Mouse (Mus musculus): ENCODE results near the gene Lyrm1. TPM values are rescaled to one million over a fixed set of nuclear protein-coding genes. Genes with fewer than 3 reads are reported as not detected.

Lyrm1 gene
- polyA plus RNA-seq, 1 experiment, result 4.4 TPM

DNA sequence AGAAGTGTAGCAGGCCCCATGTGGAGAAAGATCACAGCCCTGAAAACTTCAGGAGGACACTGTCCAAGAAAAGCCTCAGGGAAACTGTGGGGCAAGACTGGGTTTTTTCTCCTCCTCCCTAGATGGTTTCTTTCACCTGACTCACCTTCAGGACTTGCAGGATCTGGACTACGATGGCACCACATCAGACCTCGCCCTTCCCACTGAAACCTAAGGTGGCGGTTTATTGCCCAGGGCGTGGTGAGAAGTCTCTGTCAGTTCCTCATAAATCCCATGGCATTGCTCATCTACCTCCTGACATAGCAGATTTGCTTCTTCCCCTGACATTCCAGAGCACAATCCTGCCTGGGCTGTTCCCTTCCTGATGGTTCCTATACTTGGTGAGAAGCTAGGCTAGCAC lies 63.8 kb downstream of the Lyrm1 start:
- no peak overlapping the region for H3K27ac ChIP-seq (ENCODE audit: control insufficient read depth, insufficient read depth, low read depth, low read length, poor library complexity)
- 80% methylated on average over 4 of the region's 4 CpGs for WGBS
- H3K4me1 ChIP-seq (ENCODE audit: control insufficient read depth, insufficient read depth, low read length), result no peaks in the 10 kb centered on the region
- no peak overlapping the region for H3K4me3 ChIP-seq (replicated peaks; ENCODE audit: control insufficient read depth, low read depth, low read length)
- TF ChIP-seq CTCF (IDR thresholded peaks at IDR 0.05; ENCODE audit: control insufficient read depth, insufficient read depth, low read length), result no peak
- TF ChIP-seq POLR2A (IDR thresholded peaks at IDR 0.05; ENCODE audit: borderline replicate concordance, control insufficient read depth, low read depth, low read length), result no peak

DNA sequence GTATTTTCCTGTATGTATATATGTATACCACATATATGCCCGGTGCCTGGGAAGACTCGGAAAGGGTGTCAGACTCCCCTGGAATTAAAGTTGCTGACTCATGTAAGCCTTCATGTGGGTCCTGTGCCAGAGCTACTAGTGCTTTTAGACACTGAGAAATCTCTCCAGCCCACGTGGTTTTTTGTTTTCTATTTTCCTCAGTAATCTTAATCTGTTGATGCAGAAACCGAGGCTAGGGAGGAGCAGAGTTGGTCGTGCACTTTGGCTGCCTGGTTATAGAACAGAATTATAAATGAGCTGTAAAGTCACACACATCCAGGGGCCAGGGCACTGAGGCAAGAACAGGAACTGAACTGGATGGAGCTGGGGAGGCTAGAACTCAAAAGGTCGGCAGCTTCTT lies 64.3 kb downstream of the Lyrm1 start:
- no peaks in the 10 kb centered on the region for H3K4me1 ChIP-seq (ENCODE audit: control insufficient read depth, insufficient read depth, low read length)
- 59% methylated on average over 6 of the region's 6 CpGs for WGBS

DNA sequence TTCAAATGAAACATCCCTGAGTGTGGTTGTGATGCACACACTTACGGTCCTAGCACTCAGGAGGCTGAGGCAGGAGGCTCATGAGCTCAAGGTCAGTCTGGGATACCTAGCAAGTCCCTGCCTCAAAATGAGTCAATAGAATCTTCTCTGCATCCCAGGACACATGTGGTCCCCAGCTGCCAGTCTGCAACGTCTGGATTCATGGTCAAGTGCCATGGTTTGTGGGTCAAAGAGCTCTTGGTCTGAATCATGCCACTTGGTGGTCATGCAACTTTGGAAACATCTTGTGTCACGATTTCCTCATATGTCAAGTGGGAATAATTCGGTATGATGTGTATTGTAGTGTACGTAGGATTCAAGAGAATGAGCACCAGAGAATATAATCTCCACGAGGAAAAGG lies 64.9 kb downstream of the Lyrm1 start:
- Histone ChIP-seq H3K4me1 (ENCODE audit: control insufficient read depth, insufficient read depth, low read length) (no peaks in the 10 kb centered on the region), H3K27ac (ENCODE audit: control insufficient read depth, insufficient read depth, low read depth, low read length, poor library complexity) (no peak overlapping the region), H3K4me3 (replicated peaks; ENCODE audit: control insufficient read depth, low read depth, low read length) (no peak overlapping the region)
- WGBS, result 77% methylated on average over 6 of the region's 6 CpGs
- no peak for TF ChIP-seq POLR2A (IDR thresholded peaks at IDR 0.05; ENCODE audit: borderline replicate concordance, control insufficient read depth, low read depth, low read length)
- no peak for TF ChIP-seq CTCF (IDR thresholded peaks at IDR 0.05; ENCODE audit: control insufficient read depth, insufficient read depth, low read length)

More for the DNA sequence above, 64.3 kb downstream of the Lyrm1 start:
- TF ChIP-seq CTCF (IDR thresholded peaks at IDR 0.05; ENCODE audit: control insufficient read depth, insufficient read depth, low read length) (no peak), POLR2A (IDR thresholded peaks at IDR 0.05; ENCODE audit: borderline replicate concordance, control insufficient read depth, low read depth, low read length) (no peak)
- no peak overlapping the region for H3K4me3 ChIP-seq (replicated peaks; ENCODE audit: control insufficient read depth, low read depth, low read length)
- no peak overlapping the region for H3K27ac ChIP-seq (ENCODE audit: control insufficient read depth, insufficient read depth, low read depth, low read length, poor library complexity)

DNA sequence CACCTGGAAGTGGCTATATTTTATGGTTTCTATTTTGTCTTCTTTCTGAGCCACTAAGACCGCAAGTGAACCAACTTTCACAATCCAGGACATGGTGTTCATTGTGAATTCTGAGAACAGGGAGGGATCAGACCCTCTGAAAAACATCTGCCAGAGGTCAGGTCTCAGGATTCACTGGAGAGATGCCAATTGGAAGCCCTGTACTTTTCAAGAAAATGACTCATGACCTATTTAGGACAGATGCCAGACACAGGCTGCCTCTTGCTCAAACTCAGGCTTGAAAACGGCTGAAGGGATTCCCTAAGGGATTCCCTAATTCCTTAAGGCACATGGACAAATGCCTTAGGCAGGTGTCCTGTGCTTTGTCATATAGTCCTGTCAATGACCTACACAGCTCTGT lies 65.4 kb downstream of the Lyrm1 start:
- TF ChIP-seq POLR2A (IDR thresholded peaks at IDR 0.05; ENCODE audit: borderline replicate concordance, control insufficient read depth, low read depth, low read length), result no peak
- TF ChIP-seq CTCF (IDR thresholded peaks at IDR 0.05; ENCODE audit: control insufficient read depth, insufficient read depth, low read length), result no peak
- Histone ChIP-seq H3K4me1 (ENCODE audit: control insufficient read depth, insufficient read depth, low read length) (no peaks in the 10 kb centered on the region), H3K27ac (ENCODE audit: control insufficient read depth, insufficient read depth, low read depth, low read length, poor library complexity) (no peak overlapping the region), H3K4me3 (replicated peaks; ENCODE audit: control insufficient read depth, low read depth, low read length) (no peak overlapping the region)
- 61% methylated on average over 2 of the region's 2 CpGs for WGBS

DNA sequence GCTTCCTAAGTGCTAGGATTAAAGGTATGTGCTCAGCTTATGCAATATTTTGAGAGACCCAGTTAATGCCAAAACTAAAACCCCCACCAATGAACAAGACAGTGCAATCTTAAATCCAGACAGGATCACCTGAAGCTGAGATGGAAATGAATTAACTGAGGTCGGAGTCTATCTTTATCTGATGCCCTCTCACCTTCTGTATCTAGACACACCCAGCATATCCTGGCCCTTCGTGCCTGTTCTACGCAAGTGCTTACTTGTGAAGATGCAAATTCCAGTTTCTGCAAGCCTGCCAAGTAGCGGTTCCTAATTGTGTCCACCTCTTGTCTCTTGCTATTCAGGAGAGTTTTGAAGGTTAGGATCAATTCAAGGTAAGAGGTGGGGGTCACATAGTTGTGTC lies 69.5 kb downstream of the Lyrm1 start:
- WGBS, result 84% methylated on average over 4 of the region's 4 CpGs
- H3K4me1 ChIP-seq (ENCODE audit: control insufficient read depth, insufficient read depth, low read length), result no peaks in the 10 kb centered on the region
- H3K27ac ChIP-seq (ENCODE audit: control insufficient read depth, insufficient read depth, low read depth, low read length, poor library complexity), result no peak overlapping the region
- H3K4me3 ChIP-seq (replicated peaks; ENCODE audit: control insufficient read depth, low read depth, low read length), result no peak overlapping the region
- no peak for TF ChIP-seq CTCF (IDR thresholded peaks at IDR 0.05; ENCODE audit: control insufficient read depth, insufficient read depth, low read length)

DNA sequence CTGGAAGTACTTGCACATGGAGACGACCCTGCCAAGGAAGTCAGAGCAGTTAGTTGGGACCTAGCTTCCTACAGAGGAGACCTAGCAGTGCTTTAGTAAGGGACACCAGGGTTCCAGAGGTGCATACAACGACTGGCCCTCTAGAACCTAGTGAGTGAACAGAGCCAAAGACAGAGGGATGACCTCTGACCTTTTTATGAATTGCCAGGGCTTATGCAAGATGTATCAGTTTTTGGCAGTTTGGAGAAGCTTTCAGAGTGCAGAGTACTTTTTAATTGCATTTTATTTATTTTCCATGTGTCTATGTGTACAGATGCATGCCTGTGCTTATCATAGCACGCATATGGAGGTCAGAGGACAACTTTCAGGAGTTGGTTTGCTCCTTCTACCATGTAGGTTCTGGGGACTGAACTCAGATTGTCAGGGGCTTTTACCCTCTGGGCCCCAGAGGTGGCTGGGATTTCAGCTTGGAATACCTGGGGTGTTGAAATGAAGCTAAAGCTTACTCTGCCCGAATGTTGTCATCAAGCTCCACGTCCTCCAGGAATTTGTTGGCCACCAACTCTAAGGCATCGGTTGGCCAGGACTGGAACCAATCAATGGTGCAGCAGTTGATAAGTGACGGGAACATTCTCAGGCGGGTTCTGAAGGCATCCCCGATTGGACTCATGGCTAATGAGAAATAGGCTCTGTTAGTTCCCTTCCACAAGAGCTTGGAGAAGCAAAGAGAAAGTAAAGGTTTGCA lies 70.2 kb downstream of the Lyrm1 start:
- Histone ChIP-seq H3K27ac (ENCODE audit: control insufficient read depth, insufficient read depth, low read depth, low read length, poor library complexity) (no peak overlapping the region), H3K4me3 (replicated peaks; ENCODE audit: control insufficient read depth, low read depth, low read length) (no peak overlapping the region), H3K4me1 (ENCODE audit: control insufficient read depth, insufficient read depth, low read length) (no peaks in the 10 kb centered on the region)
- TF ChIP-seq CTCF (IDR thresholded peaks at IDR 0.05; ENCODE audit: control insufficient read depth, insufficient read depth, low read length) (no peak), POLR2A (IDR thresholded peaks at IDR 0.05; ENCODE audit: borderline replicate concordance, control insufficient read depth, low read depth, low read length) (no peak)
- 79% methylated on average over 9 of the region's 9 CpGs for WGBS

DNA sequence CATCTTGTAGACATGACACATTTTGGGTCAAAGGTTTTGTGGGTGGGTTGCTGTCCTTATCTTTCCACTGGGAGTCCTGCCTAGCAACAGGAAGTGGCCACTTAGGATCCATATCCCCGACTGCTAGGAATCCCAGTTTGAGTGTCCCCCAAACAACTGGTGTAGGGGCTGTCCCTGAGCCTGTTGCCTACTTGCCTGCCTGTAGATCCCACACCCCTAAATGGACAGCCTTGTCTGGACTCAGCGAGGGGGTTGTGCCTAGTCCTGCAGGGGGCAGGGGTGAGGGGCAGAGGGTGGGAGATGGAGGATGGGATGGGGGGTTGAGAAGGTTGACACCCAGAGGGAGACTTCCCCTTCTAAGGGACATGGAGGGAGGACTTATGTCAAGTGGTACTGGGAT lies 73.7 kb downstream of the Lyrm1 start:
- Histone ChIP-seq H3K4me1 (ENCODE audit: control insufficient read depth, insufficient read depth, low read length) (no peaks in the 10 kb centered on the region), H3K4me3 (replicated peaks; ENCODE audit: control insufficient read depth, low read depth, low read length) (no peak overlapping the region), H3K27ac (ENCODE audit: control insufficient read depth, insufficient read depth, low read depth, low read length, poor library complexity) (no peak overlapping the region)
- TF ChIP-seq CTCF (IDR thresholded peaks at IDR 0.05; ENCODE audit: control insufficient read depth, insufficient read depth, low read length), result no peak
- TF ChIP-seq POLR2A (IDR thresholded peaks at IDR 0.05; ENCODE audit: borderline replicate concordance, control insufficient read depth, low read depth, low read length), result no peak
- 63% methylated on average over 2 of the region's 2 CpGs for WGBS

DNA sequence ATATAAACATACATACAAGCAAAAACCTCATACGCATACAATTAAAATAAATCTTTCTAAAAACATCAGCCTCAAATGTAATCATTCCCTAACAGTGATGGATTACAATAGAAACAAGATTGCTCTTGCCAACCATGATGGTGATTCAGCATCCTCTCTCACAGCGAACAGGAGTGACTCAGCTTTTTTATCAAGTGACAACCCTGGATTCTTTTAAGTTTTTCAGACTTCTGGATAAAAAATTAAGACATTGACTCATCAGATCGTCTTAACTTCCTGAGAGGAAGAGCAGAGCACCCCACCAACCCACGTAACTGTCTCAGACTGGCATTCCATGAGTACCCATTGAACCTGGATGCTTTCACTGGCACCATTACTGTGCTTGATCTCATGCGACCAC lies 78.6 kb downstream of the Lyrm1 start:
- no peak for TF ChIP-seq POLR2A (IDR thresholded peaks at IDR 0.05; ENCODE audit: borderline replicate concordance, control insufficient read depth, low read depth, low read length)
- no peak for TF ChIP-seq CTCF (IDR thresholded peaks at IDR 0.05; ENCODE audit: control insufficient read depth, insufficient read depth, low read length)
- Histone ChIP-seq H3K27ac (ENCODE audit: control insufficient read depth, insufficient read depth, low read depth, low read length, poor library complexity) (no peak overlapping the region), H3K4me3 (replicated peaks; ENCODE audit: control insufficient read depth, low read depth, low read length) (no peak overlapping the region), H3K4me1 (ENCODE audit: control insufficient read depth, insufficient read depth, low read length) (no peaks in the 10 kb centered on the region)
- 46% methylated on average over 5 of the region's 5 CpGs for WGBS

DNA sequence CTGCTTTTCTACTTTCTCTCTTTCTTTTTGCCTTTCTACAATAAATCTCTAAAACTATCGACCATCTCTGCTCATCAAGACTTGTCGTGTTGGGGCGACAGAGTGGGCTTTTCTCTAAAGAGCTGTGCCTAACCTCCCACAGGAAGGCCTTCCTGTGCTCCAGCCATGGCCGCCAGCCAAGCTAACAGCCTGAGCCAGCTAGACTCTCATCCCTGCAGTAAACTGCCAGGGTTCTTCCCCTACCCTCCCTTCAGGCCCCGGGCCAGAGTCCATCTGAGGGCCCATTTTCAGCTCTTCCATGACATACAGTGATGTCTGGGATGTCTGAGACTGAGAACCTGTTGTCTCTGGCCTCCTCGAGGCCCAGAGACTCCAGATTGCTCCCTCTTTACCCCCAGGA lies 80.6 kb downstream of the Lyrm1 start:
- Histone ChIP-seq H3K27ac (ENCODE audit: control insufficient read depth, insufficient read depth, low read depth, low read length, poor library complexity) (no peak overlapping the region), H3K4me1 (ENCODE audit: control insufficient read depth, insufficient read depth, low read length) (no peaks in the 10 kb centered on the region), H3K4me3 (replicated peaks; ENCODE audit: control insufficient read depth, low read depth, low read length) (no peak overlapping the region)
- 79% methylated on average over 6 of the region's 6 CpGs for WGBS
- TF ChIP-seq CTCF (IDR thresholded peaks at IDR 0.05; ENCODE audit: control insufficient read depth, insufficient read depth, low read length), result no peak
- no peak for TF ChIP-seq POLR2A (IDR thresholded peaks at IDR 0.05; ENCODE audit: borderline replicate concordance, control insufficient read depth, low read depth, low read length)

Data from bone marrow, adult 2 months (tissue).